Mouse (Mus musculus): ENCODE measurements around the gene Gpcpd1.
A peak's percentile ranks its signal among the peaks of the same experiment; 100 is the strongest.

DNA sequence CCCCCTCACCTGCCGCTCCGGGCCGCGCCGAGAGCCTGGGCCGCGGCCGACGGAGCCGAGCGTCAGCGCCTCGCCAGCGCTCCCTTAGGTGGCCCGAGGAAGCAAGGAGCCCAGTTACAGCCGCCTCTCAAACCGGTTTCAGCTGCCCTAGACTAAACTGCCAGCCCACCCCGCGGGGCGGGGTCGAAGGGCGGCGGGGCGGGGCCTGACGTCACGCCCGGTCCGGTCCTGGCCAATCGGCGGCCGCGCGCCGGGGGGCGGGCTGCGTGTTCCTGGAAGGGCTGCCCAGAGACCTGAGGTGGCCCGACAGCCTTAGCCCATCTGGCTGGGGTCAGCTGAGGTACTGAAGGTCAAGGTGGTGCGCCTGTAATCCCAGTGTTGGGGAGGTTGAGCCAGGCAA is 9.5 kb downstream of the Gpcpd1 start:
- TF ChIP-seq EP300 (optimal IDR thresholded peaks at IDR 0.05) (no peak), CTCF (IDR thresholded peaks at IDR 0.05; ENCODE audit: low read depth) (peak; percentile 63)
